Mouse (Mus musculus) liver, postnatal 0 days (tissue): Measurements from ENCODE around the gene Trhde.

Source experiments
- CTCF ChIP-seq: sonication (generic); IDR thresholded peaks from 2 replicates; pipeline ENCODE4 v1.5.1; 2016; ENCODE audit warnings: antibody characterized with exemption, low read depth
- EP300 ChIP-seq: IDR thresholded peaks from 2 replicates; pipeline ENCODE4 v1.6.1; 2016; ENCODE audit warnings: antibody characterized with exemption, low read depth, mild to moderate bottlenecking

GRCm38 (mm10) chr10:114735678-114736077 is 66.4 kb downstream of the Trhde start:
- TF ChIP-seq CTCF (no peak), EP300 (no peak)
